Mouse (Mus musculus): ENCODE data around the gene Ptprn2.

- TF ChIP-seq CTCF (IDR thresholded peaks at IDR 0.05; ENCODE audit: control insufficient read depth, insufficient read depth, insufficient replicate concordance, low read depth, low read length): peak; percentile 50; the same call in 1 of the 2 replicates
- no peak for TF ChIP-seq POLR2A (IDR thresholded peaks at IDR 0.05; ENCODE audit: control insufficient read depth, low read depth, low read length)
Measured at GRCm38 (mm10) chr12:116653684-116654083, 168.2 kb downstream of the Ptprn2 start.
